Mouse (Mus musculus) myocyte (in vitro differentiated cells): ENCODE measurements around the gene Edem2.

Source experiments
- MAX ChIP-seq: IDR thresholded peaks from one replicate; pipeline ENCODE4 v1.6.1; 2011; ENCODE audit warnings: low read depth, mild to moderate bottlenecking, control low read depth
- MYOG ChIP-seq, 3 experiments: IDR thresholded peaks; one replicate each; pipeline ENCODE4 v1.6.1; 2011; ENCODE audit warnings: control low read depth in 2 of 3, low read depth in 2 of 3, mild to moderate bottlenecking in 2 of 3; ENCODE audit not compliant: insufficient read length in 2 of 3, control insufficient read depth in 1 of 3, insufficient read depth in 1 of 3
- POLR2A ChIP-seq: IDR thresholded peaks from one replicate; pipeline ENCODE4 v1.6.1; 2011; ENCODE audit warnings: low read depth, mild to moderate bottlenecking, control low read depth, moderate library complexity; ENCODE audit not compliant: insufficient read length
- REST ChIP-seq: IDR thresholded peaks from one replicate; pipeline ENCODE4 v1.6.1; 2011; ENCODE audit warnings: mild to moderate bottlenecking, control low read depth, moderate library complexity; ENCODE audit not compliant: insufficient read depth, insufficient read length
- SRF ChIP-seq: IDR thresholded peaks from one replicate; pipeline ENCODE4 v1.6.1; 2011; ENCODE audit warnings: low read depth; ENCODE audit not compliant: control insufficient read depth, insufficient read length
- TCF12 ChIP-seq: IDR thresholded peaks from one replicate; pipeline ENCODE4 v1.6.1; 2011; ENCODE audit warnings: mild to moderate bottlenecking, control low read depth; ENCODE audit not compliant: poor library complexity, insufficient read depth, severe bottlenecking
- TCF3 ChIP-seq: IDR thresholded peaks from one replicate; pipeline ENCODE4 v1.6.1; 2011; ENCODE audit warnings: low read depth, control low read depth; ENCODE audit not compliant: insufficient read length

- TF ChIP-seq POLR2A (no peak), SRF (no peak), MYOG (IDR thresholded peaks at IDR 0.05; ENCODE audit: control insufficient read depth in 1 of 3, insufficient read depth in 1 of 3, insufficient read length in 2 of 3, low read depth in 2 of 3) (no peak), MAX (no peak), TCF12 (no peak), REST (no peak), TCF3 (no peak)
Measured at GRCm38 (mm10) chr2:155695316-155695715, 34.0 kb downstream of the Edem2 start.
